Mouse (Mus musculus): ENCODE data around the gene Psme3.

GRCm38 (mm10) chr11:101338123-101338760, 22.2 kb downstream of the Psme3 start:
- TF ChIP-seq POLR2A (IDR thresholded peaks at IDR 0.05; ENCODE audit: low read depth, low read length) = no peak
- no peak for TF ChIP-seq CTCF (IDR thresholded peaks at IDR 0.05; ENCODE audit: extremely low read depth, insufficient read length, insufficient replicate concordance, low read depth, low read length)
